Mouse (Mus musculus) left cerebral cortex, adult 9 months (tissue): Measurements from ENCODE around the gene Fes.

ENCODE experiments used
- DNase-seq, 2 experiments: peaks; one replicate each; pipeline ENCODE4 v3.0.0; 2022; ENCODE audit warnings: low spot score in 2 of 2

Fes gene

DNA sequence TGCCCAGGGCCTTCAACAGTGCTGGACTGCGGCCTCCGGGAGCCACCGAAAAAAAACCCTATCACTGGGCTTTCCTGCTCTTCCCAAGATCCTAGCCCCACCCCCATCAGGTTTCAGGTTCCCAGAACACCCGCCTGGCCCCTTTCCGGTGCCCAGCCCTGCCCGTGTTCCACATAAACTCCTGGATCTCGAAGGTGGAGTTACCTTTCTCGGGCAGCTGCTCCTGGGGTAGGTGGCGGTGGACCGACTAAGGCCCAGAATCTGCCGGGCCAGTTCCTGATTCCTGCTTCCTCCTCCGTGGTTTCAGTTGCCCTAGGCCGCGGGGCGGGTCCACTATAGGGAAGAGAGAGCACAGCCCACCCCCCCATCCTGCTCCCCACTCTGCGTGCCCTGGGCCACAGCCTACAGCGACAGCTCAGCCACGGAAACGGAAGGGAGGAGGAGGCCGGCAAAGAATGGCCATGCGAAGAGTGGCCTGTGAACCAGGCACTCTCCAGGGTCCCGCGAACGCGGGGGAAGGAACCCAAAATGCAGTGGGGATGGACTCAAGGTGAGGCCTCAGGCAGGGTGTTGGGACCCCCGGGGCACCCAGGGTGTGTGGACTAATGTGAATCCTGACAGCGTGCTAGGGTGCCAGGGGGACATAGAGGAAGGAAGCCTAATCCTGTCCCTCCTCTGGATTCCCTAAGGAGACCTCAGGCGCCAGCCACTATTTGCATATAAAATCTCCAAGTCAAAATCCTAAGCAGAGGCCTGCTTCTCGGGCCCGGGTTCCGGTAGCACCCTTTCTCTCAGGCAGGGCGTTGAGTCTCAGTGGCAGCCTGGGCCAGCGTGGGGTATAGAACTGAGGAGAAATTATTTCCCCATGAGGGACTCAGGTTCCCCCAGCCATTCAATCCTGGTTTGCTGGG is at the start of gene Fes:
Gene Fes, minus strand, starts transcription at position 314 of the 911 bp plus-strand sequence.
- no peak for DNase-seq

DNA sequence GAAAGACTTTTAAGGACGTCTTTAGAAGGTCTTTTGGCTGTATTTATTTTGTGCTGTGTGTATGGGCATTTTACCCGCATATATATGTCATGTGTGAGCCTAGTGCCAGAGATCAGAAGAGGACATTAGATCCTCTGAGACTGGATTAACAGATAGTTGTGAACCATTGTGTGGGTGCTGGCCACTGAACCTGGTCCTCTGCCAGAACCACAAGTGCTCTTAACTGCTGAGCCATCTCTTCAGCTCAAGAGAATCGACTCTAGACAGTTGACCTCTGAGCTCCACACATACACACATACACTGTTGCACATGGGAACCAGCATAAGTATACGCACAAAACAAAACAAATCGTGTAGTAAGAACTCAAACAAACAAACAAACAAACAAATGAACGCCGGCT is 48.8 kb upstream of the Fes start:
- no peak for DNase-seq

DNA sequence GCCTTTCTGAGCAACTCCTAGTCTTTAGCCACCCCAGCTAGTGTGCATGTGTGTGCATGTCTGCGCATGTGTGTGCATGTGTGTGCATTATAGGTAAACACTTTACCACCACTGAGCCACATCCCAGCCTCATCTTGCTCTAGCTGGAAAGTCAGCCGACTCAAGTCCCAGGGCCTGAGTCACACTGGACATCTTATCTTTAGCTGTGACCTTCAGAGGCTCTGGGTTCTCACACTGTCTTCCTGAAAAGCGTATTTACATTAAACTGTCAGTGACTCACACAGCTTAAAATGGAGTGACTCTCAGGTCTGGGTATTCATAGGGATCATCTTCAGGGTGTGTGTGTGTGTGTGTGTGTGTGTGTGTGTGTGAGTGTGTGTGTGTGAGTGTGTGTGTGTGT is 47.8 kb upstream of the Fes start:
- no peak for DNase-seq

DNA sequence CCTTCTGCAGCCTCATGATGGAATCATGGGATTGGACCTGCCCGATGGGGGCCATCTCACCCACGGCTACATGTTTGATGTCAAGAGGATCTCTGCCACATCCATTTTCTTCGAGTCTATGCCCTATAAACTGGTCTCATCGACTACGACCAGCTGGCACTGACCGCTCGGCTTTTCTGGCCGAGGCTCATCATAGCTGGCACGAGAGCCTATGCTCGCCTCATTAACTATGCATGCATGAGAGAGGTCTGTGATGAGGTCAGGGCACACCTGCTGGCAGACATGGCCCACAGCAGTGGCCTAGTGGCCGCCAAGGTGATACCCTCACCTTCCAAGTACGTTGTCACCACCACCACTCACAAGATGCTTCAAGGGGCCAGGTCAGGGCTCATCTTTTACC is 41.9 kb upstream of the Fes start:
- no peak for DNase-seq

DNA sequence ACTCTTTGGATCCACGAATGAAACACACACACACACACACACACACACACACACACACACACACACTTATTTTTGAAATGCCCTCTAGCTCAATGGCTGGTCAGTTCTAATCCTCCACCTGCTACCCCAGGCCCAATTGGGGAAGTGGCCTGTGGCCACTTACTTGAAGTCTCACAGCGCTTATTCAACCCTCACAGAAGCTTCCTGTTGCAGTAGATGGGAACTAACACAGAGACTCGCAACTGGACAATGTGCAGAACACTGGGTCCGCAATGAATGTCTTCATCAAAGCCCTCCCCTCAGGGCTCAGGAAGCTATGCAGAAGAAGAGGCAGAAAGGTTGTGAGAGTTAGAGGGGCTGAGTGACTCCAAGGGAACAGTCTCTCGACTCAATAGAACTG is 40.0 kb upstream of the Fes start:
- DNase-seq, result no peak

DNA sequence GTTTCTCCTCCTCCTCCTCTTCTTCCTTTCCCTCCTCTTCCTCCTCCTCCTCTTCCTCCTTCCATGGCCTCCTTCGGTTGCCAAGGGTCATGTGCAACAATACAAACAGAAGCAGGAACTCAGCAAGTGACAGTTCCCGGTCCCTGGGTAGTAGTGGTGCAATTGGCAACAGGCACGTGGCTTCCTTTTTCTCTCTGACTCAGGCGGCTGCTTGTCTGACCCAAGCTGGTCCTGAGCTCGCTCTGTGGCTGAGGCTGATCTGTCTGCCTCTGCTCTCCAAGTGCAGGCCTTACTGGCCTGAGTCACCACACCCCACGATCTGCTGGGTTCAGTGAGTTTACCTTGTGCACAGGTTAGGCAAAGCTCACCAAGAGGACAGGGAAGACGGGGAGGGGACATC is 38.6 kb upstream of the Fes start:
- peak in 1 of 2 experiments; percentile 27 for DNase-seq

DNA sequence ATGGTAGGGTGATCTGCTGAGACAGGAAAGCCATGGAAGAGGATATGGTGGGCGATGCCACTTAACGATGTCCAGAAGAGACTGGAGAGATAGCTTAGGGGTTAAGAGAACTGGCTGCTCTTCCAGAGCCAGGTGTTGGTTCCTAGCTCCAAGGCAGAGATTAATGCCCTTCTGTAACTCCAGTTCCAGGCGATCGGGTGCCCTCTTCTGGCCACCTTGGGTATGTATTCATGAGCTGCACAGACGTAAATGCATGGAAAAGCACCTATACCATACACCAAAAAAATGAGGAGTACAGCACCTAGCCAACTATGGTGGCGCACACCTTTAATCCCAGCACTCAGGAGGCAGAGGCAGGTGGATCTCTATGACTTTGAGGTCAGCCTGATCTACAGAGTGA is 37.0 kb upstream of the Fes start:
- no peak for DNase-seq

DNA sequence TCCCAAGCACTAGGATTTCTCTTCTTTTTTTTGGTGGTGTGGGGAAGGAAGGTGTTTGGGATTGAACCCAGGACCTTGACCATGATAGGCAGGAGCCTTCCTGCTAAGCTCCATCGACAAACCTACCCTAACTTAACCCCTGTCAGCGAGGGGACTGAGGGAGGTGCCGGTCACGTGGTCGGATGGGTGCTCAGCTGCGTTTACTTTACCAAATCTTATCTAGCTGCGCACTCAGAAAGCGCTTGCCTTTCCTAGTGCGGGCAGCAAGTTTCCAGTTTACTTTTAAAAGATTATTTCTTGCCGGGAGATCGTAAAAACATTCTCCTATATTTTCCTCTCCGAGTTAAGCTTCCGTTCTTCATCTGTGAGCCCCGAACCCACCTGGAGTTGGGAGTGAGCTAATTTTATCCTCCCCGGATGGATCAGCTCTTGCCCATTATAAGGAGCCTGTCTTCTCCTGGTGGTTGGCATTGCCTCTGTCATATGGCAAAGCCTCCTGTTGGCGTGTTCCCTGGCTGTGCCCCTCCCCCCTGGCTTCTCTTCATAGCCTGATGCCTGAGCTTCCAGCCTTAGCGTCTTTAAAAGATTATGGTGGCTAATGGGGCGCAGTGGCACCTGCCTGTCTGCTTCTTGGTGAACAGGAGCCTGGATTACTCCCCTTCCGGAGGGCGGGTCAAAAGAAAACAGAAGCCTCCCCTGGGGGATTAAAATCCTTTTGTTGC is 35.2 kb upstream of the Fes start:
- no peak for DNase-seq

DNA sequence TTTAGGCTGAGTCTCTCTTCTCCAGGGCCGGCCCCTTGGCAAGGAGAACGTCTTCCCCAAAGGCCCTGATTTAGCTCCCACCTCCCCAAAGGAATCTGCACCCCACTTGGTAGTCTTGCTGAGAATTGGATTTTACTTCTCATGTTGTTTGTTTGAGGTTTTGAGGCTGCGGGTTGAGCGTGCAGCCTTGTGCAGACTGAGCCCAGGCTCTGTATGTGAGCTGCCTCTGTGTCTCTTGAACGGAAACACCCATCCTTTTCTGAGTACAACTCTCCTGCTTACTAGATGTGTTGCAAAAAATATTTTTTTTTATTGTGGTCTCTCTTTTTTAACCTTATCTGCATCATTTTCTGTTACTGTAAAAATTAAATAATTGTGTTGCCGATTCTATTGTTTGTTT is 33.8 kb upstream of the Fes start:
- no peak for DNase-seq

DNA sequence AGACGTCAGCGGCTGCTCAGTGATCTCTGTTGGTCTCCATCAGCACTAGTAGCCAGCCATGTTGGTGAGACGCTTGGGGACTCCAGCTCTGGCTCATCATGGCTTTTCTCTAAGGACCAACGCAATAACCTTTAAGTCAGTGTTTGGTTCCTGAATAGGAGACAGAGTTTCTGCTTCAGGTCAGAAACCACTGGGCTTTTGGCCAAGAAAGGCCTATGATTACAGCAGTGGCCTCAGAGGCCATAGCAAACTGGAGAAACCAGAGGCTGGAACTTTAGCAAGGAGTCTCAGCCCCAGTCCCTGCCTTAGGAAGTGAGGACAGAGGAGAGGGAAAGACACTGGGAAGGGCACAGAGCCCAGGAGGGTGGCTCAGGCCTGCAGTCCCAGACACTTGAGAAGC is 32.8 kb upstream of the Fes start:
- no peak for DNase-seq

DNA sequence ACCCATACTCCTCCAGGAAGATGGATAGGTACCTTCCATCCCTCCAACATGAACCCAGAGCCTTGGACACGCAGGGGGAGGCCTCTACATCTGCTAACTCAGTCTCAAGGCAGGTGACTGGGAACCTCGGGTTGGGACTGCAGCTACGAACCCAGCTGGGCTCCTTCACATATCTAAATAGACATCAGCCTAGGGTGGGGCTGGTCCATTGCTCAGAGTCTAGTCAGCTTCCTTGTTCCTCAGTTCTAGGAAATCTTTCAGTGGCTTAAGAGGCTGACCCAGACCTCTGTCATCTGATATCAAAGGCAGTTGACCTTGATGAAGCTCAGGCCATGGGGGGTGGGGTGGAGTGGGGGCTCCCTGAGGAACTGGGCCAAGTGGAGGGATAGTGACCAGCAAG is 31.5 kb upstream of the Fes start:
- no peak for DNase-seq

DNA sequence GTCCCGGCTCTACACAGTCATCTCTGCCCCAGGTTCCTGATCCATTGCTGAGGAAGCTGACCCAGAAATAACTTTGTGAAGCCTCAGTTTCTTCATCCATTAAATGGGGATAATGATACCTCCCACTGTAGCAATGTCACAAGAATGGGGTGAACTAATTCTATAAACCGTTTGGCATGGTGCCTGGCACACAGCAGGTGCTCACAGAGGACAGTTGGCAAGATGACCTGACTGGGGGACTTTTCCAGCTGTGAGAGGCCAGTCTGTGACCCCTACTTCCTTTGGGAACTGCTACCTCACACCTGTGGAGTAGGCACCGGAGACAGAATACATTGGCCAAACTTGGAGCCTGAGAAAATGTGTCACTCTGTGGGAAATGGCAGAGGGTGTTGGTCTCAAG is 30.3 kb upstream of the Fes start:
- DNase-seq, result no peak

DNA sequence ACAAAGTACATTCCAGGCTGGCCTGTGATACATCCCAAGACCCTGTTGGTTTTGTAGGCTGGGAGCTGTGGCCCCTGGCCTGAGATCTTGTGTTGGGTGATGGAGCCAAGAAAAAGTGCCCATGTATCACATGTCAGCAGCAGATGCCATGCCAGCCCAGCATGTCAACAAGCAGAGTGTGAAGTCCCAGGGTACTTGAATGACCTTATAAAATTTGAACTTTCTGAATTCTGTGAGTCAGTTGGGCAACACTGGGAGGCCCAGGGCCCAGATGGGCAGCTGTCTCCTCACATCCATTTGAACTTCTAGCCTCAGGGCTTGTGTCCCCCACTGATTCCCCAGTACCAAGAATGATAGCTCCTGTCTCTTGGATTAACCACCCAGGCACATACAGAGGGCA is 29.9 kb upstream of the Fes start:
- no peak for DNase-seq

DNA sequence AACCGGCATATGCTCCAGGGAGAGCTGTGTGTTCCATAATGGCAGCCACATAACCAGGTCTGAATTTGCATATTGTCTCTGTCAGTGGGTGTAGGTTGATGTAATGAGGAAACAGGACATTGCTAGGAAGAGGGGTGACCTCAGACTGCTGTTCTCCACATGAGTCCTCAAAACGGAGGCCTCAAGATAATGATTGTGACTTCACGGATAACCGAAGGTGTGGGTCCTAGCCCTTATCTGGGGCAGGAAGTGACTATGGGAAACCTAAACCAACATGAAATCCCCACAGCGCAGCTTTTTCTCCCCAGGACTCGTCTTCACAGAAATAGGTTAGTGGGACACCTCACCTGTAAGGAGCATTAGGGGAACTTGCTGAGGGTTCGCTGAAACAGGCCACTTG is 29.2 kb upstream of the Fes start:
- no peak for DNase-seq

DNA sequence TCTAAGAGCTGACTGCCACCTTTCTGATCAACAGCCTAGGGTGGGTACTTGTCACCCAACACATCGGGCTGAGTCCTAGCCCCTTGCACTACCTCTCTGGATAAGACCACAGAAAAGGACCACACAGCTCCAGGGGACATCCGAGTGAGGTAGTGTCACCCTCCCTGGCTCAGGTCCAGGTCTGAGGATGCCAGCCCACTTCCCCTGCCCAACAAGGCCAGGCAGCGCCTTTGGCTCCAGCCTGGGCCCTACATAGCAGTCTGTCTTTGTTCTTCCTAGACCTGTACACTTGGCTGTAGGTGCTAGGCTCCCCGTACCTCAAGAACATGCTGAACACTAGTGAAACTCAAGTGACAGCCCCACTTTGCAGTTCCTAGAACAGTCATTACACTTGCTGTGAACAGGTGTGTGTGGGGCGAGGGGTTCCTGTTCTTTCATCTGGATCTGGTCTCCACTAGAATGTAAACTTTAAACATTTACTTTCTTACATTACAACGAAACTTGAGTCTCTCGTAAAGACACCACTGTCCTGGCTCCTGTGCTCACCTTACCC is 26.6 kb upstream of the Fes start:
- DNase-seq, result no peak

DNA sequence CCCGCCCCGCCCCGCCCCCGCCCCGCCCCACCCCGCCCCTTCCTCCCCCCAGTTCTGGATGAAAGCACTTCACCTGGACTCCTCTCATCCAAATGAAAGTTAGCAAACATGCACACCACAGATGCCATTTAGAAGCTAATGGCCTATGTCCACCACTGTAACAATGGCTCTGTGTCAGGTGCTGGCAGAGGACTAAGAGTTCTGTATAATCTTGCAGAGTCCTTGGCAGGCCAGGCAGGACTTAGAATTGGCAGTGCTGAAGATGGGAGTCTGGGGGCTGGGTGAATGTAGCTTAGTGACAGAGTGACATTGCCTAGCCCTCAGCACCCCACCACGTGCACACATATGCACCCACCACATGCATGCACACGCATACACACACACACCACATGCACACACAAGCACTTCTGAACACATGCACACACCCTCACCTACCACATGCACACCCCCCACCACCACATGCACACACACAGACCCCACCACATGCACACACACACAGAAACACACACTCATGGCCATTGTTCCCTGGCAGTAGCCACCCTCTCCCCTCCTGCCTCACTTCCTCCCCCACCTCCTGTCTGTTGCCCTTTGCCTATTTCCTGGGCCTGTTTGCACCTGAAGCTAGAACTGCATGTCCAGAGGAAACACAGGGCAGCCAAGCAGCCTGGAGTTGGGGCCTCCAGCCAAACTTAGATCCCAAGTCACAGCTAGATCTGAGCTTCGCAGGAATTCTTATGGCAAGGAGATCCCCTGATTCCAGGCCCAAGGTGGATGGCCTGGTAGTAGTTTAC is 26.0 kb upstream of the Fes start:
- no peak for DNase-seq

DNA sequence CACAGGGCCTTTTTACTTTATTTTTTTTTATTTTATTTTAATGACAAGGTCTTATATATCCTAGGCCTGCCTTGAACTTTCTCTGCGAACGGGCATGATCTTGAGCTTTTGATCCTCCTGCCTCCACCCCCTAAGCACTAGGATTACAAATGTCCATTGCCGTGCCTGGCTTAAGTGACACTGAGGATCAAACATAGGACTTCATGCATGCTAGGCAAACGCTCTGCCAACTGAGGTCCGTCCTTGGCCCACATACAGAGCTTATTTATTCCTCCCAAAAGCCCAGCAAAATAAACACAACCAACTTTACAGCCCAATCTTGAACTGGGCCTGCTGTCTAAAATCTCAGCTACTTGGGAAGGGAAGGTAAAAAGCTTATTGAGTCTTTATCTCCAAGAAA is 25.0 kb upstream of the Fes start:
- DNase-seq, result no peak

DNA sequence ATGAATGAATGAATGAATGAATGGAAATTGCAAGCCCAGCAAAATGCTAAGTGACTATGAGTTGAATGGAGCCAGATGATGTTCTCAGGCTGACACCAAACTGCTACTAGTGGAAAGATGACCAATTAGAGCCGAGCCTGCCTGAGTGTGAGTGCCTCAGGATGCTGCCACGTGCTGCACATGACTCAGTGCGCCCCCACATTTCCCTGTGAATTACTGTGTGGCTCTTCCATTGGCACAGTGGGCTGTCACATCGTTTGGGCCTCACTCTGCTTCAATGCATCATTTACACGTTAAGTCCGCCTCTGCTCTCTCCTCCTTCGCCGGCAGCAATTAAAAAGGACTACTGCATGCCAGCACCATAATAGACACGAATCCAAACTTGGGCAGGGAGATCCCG is 24.5 kb upstream of the Fes start:
- peak; percentile 72 to 86 for DNase-seq

DNA sequence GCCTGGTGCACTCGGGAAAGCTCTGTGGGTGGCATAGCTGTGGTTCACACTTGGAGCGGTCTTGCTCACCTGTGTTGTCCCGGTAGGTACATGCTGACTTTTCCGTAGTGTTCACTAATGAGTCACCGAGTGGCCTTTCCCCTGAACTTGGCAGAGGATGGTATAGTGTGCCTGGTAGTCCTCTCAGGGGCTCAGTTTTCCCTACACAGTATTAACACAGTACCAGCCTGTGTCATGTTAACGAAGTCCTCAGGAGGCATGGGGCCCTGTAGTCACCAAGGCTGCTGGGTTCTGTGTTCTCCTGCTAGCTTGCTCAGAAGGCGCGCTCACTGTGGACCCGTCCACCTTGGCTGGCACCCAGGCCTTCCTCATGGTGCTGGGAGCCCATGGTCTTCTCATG is 22.6 kb upstream of the Fes start:
- DNase-seq, result no peak

DNA sequence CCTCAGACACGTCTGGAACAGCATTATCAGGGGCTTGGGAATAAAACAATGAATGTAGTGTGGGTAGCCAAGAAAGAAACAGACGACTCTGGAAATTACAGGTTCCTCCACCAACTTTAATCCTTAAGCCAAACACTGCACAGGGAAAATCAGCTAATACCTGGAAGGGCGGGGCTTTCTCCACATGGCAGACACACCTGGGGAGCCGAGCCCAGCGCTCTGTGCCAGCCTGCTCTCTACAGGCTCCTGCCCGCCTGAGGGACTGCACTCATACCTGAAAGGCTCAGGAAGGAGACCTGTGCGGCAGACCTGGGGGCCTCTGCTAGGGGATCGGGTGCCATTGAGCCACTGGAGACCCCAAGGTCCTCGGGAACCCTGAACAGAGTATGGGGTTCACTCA is 20.0 kb upstream of the Fes start:
- no peak for DNase-seq

DNA sequence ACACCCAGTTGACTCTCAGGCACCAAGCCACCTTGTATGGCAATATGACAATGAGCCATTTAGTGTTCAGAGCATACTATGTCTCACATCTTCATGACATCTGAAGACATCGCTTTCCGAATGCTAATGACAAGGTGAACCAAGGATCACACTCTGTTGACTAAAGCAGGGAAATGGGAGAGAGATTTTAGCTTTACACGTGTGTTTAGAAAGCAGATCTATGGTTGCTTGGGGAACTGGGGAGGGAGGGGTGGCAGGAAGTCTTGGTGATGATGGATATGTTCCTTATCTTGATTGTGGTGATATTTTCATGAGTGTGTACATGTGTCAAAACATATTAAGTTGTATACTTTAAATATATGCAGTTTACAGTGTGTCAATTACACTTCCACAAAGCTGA is 18.4 kb upstream of the Fes start:
- DNase-seq, result no peak

DNA sequence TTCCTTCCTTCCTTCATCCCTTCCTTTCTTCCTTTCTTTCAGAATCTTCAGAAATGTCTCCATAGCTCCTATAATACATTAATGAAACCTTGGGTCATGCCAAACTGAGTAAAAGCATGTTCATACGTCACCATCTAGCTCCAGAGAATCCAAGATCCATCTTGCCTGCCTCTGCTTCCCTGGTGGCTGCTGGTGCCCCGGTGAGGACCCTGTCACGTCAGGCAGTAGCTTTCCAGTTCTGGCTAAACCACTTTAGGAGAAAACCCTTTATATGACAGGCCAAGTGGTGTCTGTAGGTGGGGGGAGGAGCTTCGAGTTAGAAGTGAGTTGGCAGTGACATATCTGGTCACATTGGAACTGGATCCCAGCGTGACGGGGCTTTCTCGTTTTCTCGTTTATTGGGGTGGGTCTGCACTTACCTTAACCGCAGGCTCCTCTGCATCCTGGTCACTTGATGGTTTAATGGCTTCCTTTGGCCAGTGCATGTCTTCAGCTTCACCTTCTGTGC is 17.5 kb upstream of the Fes start, which contains the start of gene Furin:
Gene Furin, minus strand, starts transcription at position 249 of the 508 bp plus-strand sequence.
- DNase-seq, result no peak
